Mouse (Mus musculus) testis, adult 2 months (tissue): ENCODE measurements at regions not wholly inside any gene's neighbourhood (a gene's known extent, or its start where the extent isn't known, plus 50 kb on each side); places are given as distances from the start of the nearest gene placed in this dataset.

Experiments used
- CTCF ChIP-seq: fragments of 200-500 bp; IDR thresholded peaks from 2 replicates; pipeline ENCODE4 v1.5.1; 2012; ENCODE audit warnings: low read depth, mild to moderate bottlenecking, inconsistent platforms, low read length, moderate library complexity; ENCODE audit not compliant: control insufficient read depth, insufficient read depth, insufficient replicate concordance
- POLR2A ChIP-seq: fragments of 200-500 bp; IDR thresholded peaks from 2 replicates; pipeline ENCODE4 v1.6.1; 2012; ENCODE audit warnings: low read depth, mild to moderate bottlenecking, inconsistent platforms, low read length, moderate library complexity; ENCODE audit not compliant: control insufficient read depth

GRCm38 (mm10) chr1:73680829-73681228, 443.4 kb downstream of the Tns1 start:
- TF ChIP-seq POLR2A: no peak
- TF ChIP-seq CTCF: no peak
